Mouse (Mus musculus) lung, postnatal 0 days (tissue): ENCODE measurements around the gene Slc25a17. TPM values are rescaled to one million over a fixed set of nuclear protein-coding genes. Genes with fewer than 3 reads are reported as not detected.

ENCODE experiments used
- ATAC-seq: fragments of 200-750 bp; cut with Nextera tagmentation; 2 replicates; pipeline ENCODE4 v1.8.0; 2017; ENCODE audit warnings: moderate library complexity
- DNase-seq: peaks from one replicate; pipeline ENCODE4 v3.0.0-alpha.2; 2016; ENCODE audit warnings: low spot score
- H3K27ac ChIP-seq: fragments of 300-500 bp; sonication (generic); 2 replicates; pipeline ENCODE4 v1.5.1; 2014; ENCODE audit warnings: antibody characterized with exemption, mild to moderate bottlenecking, low read length, mixed read lengths
- H3K27me3 ChIP-seq: fragments of 300-500 bp; sonication (generic); replicated peaks from 2 replicates; pipeline ENCODE4 v1.6.1; 2014; ENCODE audit warnings: low read length, mixed read lengths; ENCODE audit not compliant: insufficient read depth
- H3K36me3 ChIP-seq: fragments of 300-500 bp; sonication (generic); 2 replicates; pipeline ENCODE4 v1.6.1; 2014; ENCODE audit warnings: low read length, mixed read lengths; ENCODE audit not compliant: insufficient read depth
- H3K4me1 ChIP-seq: fragments of 300-500 bp; sonication (generic); 2 replicates; pipeline ENCODE4 v1.6.1; 2014; ENCODE audit warnings: antibody characterized with exemption, low read depth, low read length, mixed read lengths; ENCODE audit not compliant: insufficient read depth
- H3K4me2 ChIP-seq: fragments of 300-500 bp; sonication (generic); replicated peaks from 2 replicates; pipeline ENCODE4 v1.6.1; 2014; ENCODE audit warnings: low read depth, mild to moderate bottlenecking, low read length, moderate library complexity, mixed read lengths
- H3K4me3 ChIP-seq: fragments of 300-500 bp; sonication (generic); 2 replicates; pipeline ENCODE4 v1.5.1; 2014; ENCODE audit warnings: low read depth, low read length
- H3K9ac ChIP-seq: fragments of 300-500 bp; sonication (generic); replicated peaks from 2 replicates; pipeline ENCODE4 v1.6.1; 2014; ENCODE audit warnings: low read depth, mild to moderate bottlenecking
- H3K9me3 ChIP-seq: fragments of 300-500 bp; sonication (generic); 2 replicates; pipeline ENCODE4 v1.6.1; 2016; ENCODE audit warnings: low read length, mixed read lengths
- CTCF ChIP-seq: IDR thresholded peaks from 2 replicates; pipeline ENCODE4 v1.5.1; 2016; ENCODE audit warnings: antibody characterized with exemption, mild to moderate bottlenecking
- EP300 ChIP-seq: IDR thresholded peaks from 2 replicates; pipeline ENCODE4 v1.6.1; 2016; ENCODE audit warnings: antibody characterized with exemption, mild to moderate bottlenecking, control low read depth
- WGBS: fragments of 180-500 bp; shearing (Covaris S2); extraction: QIAGEN DNeasy Blood & Tissue Kit; methylation state at CpG from one replicate; pipeline ENCODE4 v1.1.7; 2014; 5-methylcytosine and 5-hydroxymethylcytosine counted together
- polyA plus RNA-seq: library from polyadenylated mRNA; unstranded; fragments of >200 nt; fragmentation: Nextera tagmentation; extraction: Ambion mirVana; gene quantifications from 2 replicates; pipeline ENCODE4 v1.2.1, GENCODE M21; 2015

Gene Slc25a17
- 96.7 and 97.3 TPM in 2 replicates for polyA plus RNA-seq

GRCm38 (mm10) chr15:81360345-81361021 lies at the start of gene Slc25a17:
Gene Slc25a17, minus strand, starts transcription at chr15:81360812.
- TF ChIP-seq CTCF: no peak; the same call in 1 of the 2 replicates
- no peak for TF ChIP-seq EP300
- Histone ChIP-seq H3K36me3 (peaks cover 9% of the 10 kb centered on the region; the same call in 1 of the 2 replicates), H3K4me2 (peak within 1 kb of the TSS; percentile 79), H3K9me3 (no peaks in the 10 kb centered on the region), H3K27ac (peak within 1 kb of the TSS; percentile 93), H3K9ac (peak within 1 kb of the TSS; percentile 79), H3K4me1 (peaks cover 9% of the 10 kb centered on the region; the same call in 1 of the 2 replicates), H3K27me3 (no peaks in the 10 kb centered on the region), H3K4me3 (peak within 1 kb of the TSS; percentile 71)
- under 1% methylated on average over 30 of the region's 30 CpGs for WGBS
- DNase-seq (peak; percentile 99), ATAC-seq (peak; percentile 100)

GRCm38 (mm10) chr15:81408199-81408598 lies 47.6 kb upstream of the Slc25a17 start, which contains the start of gene Dnajb7:
Gene Dnajb7, minus strand, starts transcription at chr15:81408299.
- no peak for ATAC-seq
- 94% methylated on average over 1 of the region's 1 CpGs for WGBS
- H3K4me2 ChIP-seq: no peak within 1 kb of the TSS
- H3K9ac ChIP-seq: no peak within 1 kb of the TSS
- no peaks in the 10 kb centered on the region for H3K4me1 ChIP-seq
- TF ChIP-seq CTCF (no peak), EP300 (no peak)
- no peak within 1 kb of the TSS for H3K27ac ChIP-seq
- DNase-seq: no peak
- no peaks in the 10 kb centered on the region for H3K9me3 ChIP-seq
- no peak within 1 kb of the TSS for H3K4me3 ChIP-seq
- no peaks in the 10 kb centered on the region for H3K27me3 ChIP-seq
- no peaks in the 10 kb centered on the region for H3K36me3 ChIP-seq

GRCm38 (mm10) chr15:81405008-81405407 lies 44.4 kb upstream of the Slc25a17 start:
- ATAC-seq: no peak
- H3K4me2 ChIP-seq: no peak overlapping the region
- WGBS: 92% methylated on average over 3 of the region's 3 CpGs
- TF ChIP-seq CTCF (no peak), EP300 (no peak)
- H3K4me3 ChIP-seq: no peak overlapping the region
- no peak overlapping the region for H3K27ac ChIP-seq
- no peaks in the 10 kb centered on the region; the same call in 1 of the 2 replicates for H3K4me1 ChIP-seq
- no peak overlapping the region for H3K9ac ChIP-seq
- H3K9me3 ChIP-seq: no peaks in the 10 kb centered on the region
- DNase-seq: no peak
- no peaks in the 10 kb centered on the region for H3K36me3 ChIP-seq
- H3K27me3 ChIP-seq: no peaks in the 10 kb centered on the region

GRCm38 (mm10) chr15:81399638-81400315 lies 39.2 kb upstream of the Slc25a17 start, which contains the start of the genes St13 and Xpnpep3:
Gene St13, minus strand, starts transcription at chr15:81400077.
Gene Xpnpep3, plus strand, starts transcription at chr15:81400138.
- H3K4me1 ChIP-seq: no peaks in the 10 kb centered on the region; the same call in 1 of the 2 replicates
- TF ChIP-seq CTCF (no peak), EP300 (peak; percentile 79)
- H3K36me3 ChIP-seq: no peaks in the 10 kb centered on the region
- no peaks in the 10 kb centered on the region for H3K9me3 ChIP-seq
- peak within 1 kb of the TSS; percentile 74 for H3K4me2 ChIP-seq
- H3K9ac ChIP-seq: peak within 1 kb of the TSS; percentile 78
- DNase-seq (peak; percentile 99), ATAC-seq (peak; percentile 100)
- no peaks in the 10 kb centered on the region for H3K27me3 ChIP-seq
- peak within 1 kb of the TSS; percentile 64 for H3K4me3 ChIP-seq
- under 1% methylated on average over 41 of the region's 50 CpGs for WGBS
- H3K27ac ChIP-seq: peak within 1 kb of the TSS; percentile 96

- H3K36me3 ChIP-seq: no peaks in the 10 kb centered on the region
- H3K4me3 ChIP-seq: peak overlapping the region; percentile 64
- ATAC-seq (no peak), DNase-seq (no peak)
- WGBS: under 1% methylated on average over 21 of the region's 21 CpGs
- H3K9me3 ChIP-seq: no peaks in the 10 kb centered on the region
- TF ChIP-seq EP300 (no peak), CTCF (no peak)
- peak overlapping the region; percentile 74 for H3K4me2 ChIP-seq
- peak overlapping the region; percentile 78 for H3K9ac ChIP-seq
- H3K4me1 ChIP-seq: no peaks in the 10 kb centered on the region; the same call in 1 of the 2 replicates
- no peaks in the 10 kb centered on the region for H3K27me3 ChIP-seq
- peak overlapping the region; percentile 96 for H3K27ac ChIP-seq
Observed at GRCm38 (mm10) chr15:81399297-81399637, 38.7 kb upstream of the Slc25a17 start.

- ATAC-seq (no peak), DNase-seq (no peak)
- Histone ChIP-seq H3K4me2 (peak overlapping the region; percentile 74), H3K36me3 (no peaks in the 10 kb centered on the region), H3K4me3 (peak overlapping the region; percentile 64), H3K9ac (no peak overlapping the region), H3K4me1 (no peaks in the 10 kb centered on the region; the same call in 1 of the 2 replicates), H3K27me3 (no peaks in the 10 kb centered on the region), H3K9me3 (no peaks in the 10 kb centered on the region), H3K27ac (no peak overlapping the region)
- TF ChIP-seq EP300: no peak
- TF ChIP-seq CTCF: no peak
Observed at GRCm38 (mm10) chr15:81398189-81398588, 37.6 kb upstream of the Slc25a17 start.
